Mouse (Mus musculus): ENCODE data around the gene Grm6.

Grm6 gene

GRCm38 (mm10) chr11:50850177-50850735 lies at the start of gene Grm6:
TSS of gene Grm6 (plus strand) at chr11:50850685.
- no peak for DNase-seq (ENCODE audit: low spot score)

- no peak for DNase-seq (ENCODE audit: low spot score)
Observed at GRCm38 (mm10) chr11:50814233-50814632, 36.3 kb upstream of the Grm6 start.

- DNase-seq (ENCODE audit: low spot score) = no peak
Observed at GRCm38 (mm10) chr11:50826214-50826613, 24.3 kb upstream of the Grm6 start.

- peak; percentile 70 for DNase-seq (ENCODE audit: low spot score)
Observed at GRCm38 (mm10) chr11:50827010-50827953, 23.2 kb upstream of the Grm6 start, which contains the start of gene Zfp354c. TSS of gene Zfp354c (minus strand) at chr11:50827724.

- no peak for DNase-seq (ENCODE audit: low spot score)
Observed at GRCm38 (mm10) chr11:50835727-50836126, 14.8 kb upstream of the Grm6 start.

- peak; percentile 69 for DNase-seq (ENCODE audit: low spot score)
Observed at GRCm38 (mm10) chr11:50841023-50841735, 9.3 kb upstream of the Grm6 start, which contains the start of gene Zfp879. TSS of gene Zfp879 (minus strand) at chr11:50841552.

- no peak for DNase-seq (ENCODE audit: low spot score)
Observed at GRCm38 (mm10) chr11:50845951-50846350, 4.5 kb upstream of the Grm6 start.

- DNase-seq (ENCODE audit: low spot score) = no peak
Observed at GRCm38 (mm10) chr11:50847047-50847446, 3.4 kb upstream of the Grm6 start.

GRCm38 (mm10) chr11:50848520-50849137 lies 1.9 kb upstream of the Grm6 start:
- DNase-seq (ENCODE audit: low spot score) = no peak

- no peak for DNase-seq (ENCODE audit: low spot score)
Observed at GRCm38 (mm10) chr11:50849310-50849709, 1.2 kb upstream of the Grm6 start.

- no peak for DNase-seq (ENCODE audit: low spot score)
Observed at GRCm38 (mm10) chr11:50850989-50851601, 610 bp downstream of the Grm6 start.

GRCm38 (mm10) chr11:50878641-50879040 lies 28.2 kb downstream of the Grm6 start:
- DNase-seq (ENCODE audit: low spot score) = no peak

GRCm38 (mm10) chr11:50883756-50884155 lies 33.3 kb downstream of the Grm6 start:
- no peak for DNase-seq (ENCODE audit: low spot score)

- DNase-seq (ENCODE audit: low spot score) = no peak
Observed at GRCm38 (mm10) chr11:50886231-50886932, 35.9 kb downstream of the Grm6 start.

- DNase-seq (ENCODE audit: low spot score) = no peak
Observed at GRCm38 (mm10) chr11:50886933-50887293, 36.4 kb downstream of the Grm6 start.

GRCm38 (mm10) chr11:50887390-50888128 lies 37.1 kb downstream of the Grm6 start, which contains the start of gene Zfp454:
TSS of gene Zfp454 (minus strand) at chr11:50887651.
- peak; percentile 67 for DNase-seq (ENCODE audit: low spot score)

GRCm38 (mm10) chr11:50892441-50892840 lies 42.0 kb downstream of the Grm6 start:
- DNase-seq (ENCODE audit: low spot score) = no peak

GRCm38 (mm10) chr11:50897359-50897758 lies 46.9 kb downstream of the Grm6 start:
- DNase-seq (ENCODE audit: low spot score) = no peak

GRCm38 (mm10) chr11:50908136-50908535 lies 57.7 kb downstream of the Grm6 start:
- DNase-seq (ENCODE audit: low spot score) = no peak

- DNase-seq (ENCODE audit: low spot score) = no peak
Observed at GRCm38 (mm10) chr11:50913301-50913700, 62.8 kb downstream of the Grm6 start.
